Mouse (Mus musculus): ENCODE measurements around the gene Vps25. TPM values are rescaled to one million over a fixed set of nuclear protein-coding genes. Genes with fewer than 3 reads are reported as not detected.

The Vps25 gene
- total RNA-seq, 2 experiments from 2014 or later, result 89.3 to 113 TPM

DNA sequence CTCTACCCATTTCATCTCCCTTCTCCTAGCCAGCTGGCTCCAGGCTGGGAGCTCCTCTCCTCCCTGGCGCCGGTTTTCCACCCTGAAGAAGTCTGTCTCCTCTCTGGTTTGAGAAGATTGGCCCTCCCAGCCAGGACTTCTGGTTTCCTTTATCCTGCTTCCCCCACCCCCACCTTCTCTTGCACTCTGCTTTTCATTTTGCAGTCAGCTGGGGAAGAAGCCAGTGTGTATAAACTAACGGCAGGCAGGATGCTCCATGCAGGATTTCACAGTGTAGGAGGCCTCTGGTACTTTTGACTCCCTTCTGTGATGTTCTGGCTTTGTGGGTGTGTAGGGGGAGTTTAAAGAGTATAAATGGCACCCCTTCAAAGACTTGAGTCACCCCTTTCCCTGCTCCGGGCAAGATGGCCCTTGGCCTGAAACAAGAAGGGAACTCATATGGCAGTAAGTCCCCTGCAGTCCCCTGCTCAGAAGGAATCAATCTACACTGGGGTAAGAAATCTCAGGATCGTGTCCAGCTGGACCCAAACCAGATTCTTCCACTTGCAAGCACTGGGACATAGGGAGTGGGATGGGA is 15.3 kb upstream of the Vps25 start:
- DNase-seq (ENCODE audit: low spot score in 2 of 2), result peak in 1 of 2 experiments; percentile 25

DNA sequence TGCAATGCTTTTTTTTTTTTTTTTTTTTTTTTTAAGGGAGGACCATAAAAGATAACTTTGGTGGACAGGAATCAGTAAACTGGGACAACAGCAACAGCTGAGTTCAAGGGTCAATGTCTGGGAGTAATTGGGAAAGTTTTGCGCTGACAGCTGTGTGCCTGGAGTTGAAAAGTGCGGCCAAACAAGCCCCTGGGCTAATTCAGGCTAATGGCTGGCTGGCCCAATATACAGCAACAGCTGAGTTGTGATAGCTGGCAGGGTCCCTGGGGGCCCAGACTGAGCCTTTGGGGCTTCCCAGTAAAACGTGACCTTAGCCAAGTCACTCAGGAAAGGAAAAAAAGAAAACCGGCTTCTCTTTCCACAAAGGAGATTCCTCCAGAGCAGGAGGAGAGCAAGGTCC is 8.4 kb upstream of the Vps25 start:
- no peak for DNase-seq (ENCODE audit: low spot score in 2 of 2)

DNA sequence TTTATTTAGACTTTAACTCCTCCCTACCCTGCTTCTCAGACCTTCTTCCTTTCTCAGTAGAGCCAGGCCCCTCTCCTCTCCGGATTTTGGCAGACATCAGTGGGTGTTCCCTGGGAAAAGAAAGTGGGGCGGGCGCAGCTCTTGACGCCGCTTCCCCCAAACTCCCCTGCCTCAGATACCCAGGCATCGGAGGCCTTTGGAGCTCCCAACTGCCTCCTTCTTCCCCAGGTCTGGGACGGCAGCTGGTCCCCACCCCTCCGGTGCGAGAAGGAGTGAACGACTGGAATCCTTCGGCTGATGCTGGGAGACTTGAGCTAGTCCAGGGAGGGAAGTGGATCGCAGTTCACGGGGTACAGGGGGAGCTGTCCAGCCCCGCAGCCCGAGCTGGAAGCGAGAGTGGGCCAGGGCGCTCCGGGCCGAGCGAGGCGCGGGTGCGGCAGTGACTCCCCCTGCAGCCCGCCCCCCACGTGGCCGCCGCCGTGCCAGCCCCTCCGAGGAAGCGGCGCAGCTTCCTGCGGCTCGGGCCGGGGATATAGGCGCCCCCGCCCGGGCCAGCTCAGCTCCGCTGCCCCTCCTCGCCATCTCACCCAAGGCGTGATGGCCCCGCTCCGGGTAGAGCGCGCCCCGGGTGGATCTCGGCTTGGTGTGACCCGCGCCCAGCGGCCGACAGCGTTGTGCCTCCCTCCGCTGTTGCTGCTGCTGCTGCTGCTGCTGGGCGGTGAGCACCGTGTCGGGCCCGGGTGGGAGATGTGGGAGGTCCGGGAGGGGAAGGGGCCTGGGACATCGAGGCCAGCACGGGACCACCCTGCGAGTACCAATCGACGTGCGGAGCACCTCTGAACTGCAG is 7.4 kb upstream of the Vps25 start, which contains the start of gene Ramp2:
Ramp2 (plus strand) TSS at position 174 of the 847 bp plus-strand sequence.
- peak in 1 of 2 experiments; percentile 63 for DNase-seq (ENCODE audit: low spot score in 2 of 2)

DNA sequence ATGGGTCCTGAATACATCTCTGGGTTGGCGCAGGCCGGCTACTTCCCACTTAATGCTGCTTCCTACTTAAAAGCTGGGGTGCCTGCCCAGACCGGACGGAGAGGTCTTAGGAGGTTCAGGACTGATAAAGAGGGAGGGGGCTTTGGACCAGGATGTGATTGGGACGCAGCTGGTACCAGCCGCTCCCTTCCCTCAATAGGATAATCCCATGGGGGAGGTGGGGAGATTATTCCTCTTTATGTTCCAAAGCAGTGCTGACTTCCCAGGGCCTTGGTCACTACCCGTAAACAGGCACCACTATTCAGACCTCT is 6.8 kb upstream of the Vps25 start:
- no peak for DNase-seq (ENCODE audit: low spot score in 2 of 2)

DNA sequence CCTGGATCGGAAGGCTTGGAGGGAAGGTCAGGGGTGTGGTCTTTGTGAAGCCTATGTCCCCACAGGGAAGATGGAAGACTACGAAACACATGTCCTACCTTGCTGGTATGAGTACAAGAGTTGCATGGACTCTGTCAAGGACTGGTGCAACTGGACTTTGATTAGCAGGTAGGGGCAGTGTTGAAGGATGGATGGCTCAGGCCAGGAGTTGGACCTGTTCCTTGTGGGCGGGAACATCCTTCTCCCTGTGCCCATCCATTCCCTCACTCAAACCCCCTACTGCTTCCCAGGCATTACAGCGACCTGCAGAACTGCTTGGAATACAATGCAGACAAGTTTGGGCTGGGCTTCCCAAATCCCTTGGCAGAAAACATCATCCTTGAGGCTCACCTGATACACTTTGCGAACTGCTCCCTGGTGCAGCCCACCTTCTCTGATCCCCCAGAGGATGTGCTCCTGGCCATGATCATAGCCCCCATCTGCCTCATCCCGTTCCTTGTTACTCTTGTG is 5.9 kb upstream of the Vps25 start:
- no peak for DNase-seq (ENCODE audit: low spot score in 2 of 2)

DNA sequence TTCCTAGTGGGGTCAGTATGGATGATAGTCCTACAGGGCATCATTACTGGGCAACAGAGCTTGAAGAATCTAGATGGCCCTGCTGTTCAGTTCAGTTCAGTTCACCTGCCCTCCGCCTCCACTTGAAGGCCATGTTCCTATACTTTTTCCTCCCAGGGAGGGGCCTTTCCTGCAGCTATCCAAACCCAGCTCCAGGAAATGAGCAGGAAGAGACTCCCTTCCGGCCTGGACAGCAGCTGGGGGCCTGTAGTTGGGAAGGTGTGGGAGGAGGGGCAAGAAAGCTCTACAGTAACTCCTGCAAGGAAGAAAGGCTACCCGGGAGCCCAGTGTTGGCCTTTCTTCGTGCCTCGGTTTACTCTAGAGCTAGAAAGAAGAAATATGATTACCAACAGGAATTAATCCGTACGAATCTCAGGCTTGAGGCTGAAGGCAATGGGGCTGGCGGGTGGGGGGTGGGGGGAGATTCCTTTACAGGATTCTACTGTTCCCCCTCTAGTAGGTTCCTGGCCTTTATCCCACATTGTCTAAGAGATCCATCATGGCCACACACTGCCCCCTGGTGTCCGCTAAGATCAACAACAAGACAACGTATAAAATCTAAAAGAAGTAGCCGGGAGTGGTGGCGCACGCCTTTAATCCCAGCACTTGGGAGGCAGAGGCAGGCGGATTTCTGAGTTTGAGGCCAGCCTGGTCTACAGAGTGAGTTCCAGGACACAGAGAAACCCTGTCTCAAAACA is 5.1 kb upstream of the Vps25 start:
- DNase-seq (ENCODE audit: low spot score in 2 of 2), result peak; percentile 58 to 72

DNA sequence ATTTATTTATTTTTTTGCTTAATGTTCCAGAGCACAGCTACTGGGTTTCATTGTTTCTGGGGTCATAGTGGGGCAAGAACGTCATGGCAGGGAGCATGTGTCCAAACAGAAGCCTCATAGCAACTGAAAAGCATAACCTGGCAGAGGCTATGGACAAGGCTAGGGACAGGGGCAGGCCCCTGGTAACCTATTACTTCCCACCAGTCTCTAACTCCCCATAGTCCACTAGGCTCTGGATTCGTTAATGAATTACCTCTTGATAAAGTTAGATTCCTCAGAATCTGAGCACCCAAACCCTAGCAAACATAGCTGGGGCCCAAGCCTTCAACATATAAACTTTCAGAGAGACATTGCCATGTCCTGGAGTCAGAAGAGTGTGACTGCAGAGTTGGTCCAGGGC is 2.5 kb upstream of the Vps25 start:
- DNase-seq (ENCODE audit: low spot score in 2 of 2), result no peak

DNA sequence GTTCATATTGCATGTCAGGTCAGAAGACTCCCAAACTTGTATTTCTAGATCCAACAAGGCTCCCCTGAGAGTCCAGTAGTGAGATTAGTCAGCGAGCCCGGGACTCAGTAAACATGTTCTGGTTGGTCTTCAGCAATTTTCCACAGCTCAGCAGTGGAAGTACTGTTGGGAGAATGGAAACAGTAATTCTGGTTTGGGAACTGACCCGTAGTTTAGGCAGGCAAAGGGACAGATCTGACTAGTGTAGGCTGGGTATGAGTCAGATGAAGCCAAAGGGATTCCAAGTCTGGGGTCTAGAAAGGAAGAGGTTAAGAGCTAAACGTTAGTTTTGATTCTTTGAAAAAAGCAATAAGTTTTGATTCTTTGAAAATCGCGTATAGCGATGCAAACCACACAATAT is 566 bp upstream of the Vps25 start:
- DNase-seq (ENCODE audit: low spot score in 2 of 2), result no peak

DNA sequence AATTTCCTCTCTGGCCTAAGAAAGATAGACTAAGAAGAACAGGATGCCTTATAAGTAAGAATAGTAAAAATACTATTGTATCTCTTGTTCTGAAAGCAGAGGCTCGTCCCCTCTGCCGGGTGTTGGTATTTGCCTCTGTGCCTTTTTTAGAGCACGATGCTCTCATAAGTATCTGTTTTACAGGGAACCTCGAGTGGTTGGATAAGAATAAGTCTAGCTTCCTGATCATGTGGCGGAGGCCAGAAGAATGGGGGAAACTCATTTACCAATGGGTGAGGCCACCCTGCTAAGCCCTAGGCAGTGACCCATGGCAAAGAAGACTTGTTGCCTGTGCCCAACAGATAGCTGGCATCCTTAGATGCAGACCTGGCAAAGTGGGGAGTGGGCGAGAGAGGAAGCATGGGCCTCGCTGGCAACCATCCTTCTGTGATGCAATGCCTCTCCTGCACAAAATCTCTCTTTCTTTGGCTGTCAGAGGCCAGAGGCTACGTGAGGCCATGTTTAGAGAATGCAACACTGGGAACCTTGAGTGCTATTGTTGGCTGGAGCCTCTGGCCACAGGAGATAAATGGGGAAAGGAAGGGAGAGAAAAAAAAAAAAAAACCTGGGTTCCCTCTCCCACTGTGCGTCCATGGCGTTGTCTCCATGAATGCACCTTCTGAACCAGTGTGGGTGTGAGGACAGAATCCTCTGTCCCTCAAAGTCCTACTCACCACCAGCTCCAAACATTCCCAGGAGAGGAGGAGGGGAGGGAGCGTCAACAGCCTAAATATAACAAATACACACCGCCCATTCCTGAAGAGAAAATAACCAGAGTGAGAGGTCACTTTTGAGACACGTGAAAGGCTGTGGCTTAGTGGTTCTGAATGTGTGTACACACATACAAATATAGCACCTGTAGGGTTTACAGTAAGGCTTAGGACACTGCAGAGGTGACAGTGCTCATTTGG is 2.6 kb downstream of the Vps25 start:
- no peak for DNase-seq (ENCODE audit: low spot score in 2 of 2)

DNA sequence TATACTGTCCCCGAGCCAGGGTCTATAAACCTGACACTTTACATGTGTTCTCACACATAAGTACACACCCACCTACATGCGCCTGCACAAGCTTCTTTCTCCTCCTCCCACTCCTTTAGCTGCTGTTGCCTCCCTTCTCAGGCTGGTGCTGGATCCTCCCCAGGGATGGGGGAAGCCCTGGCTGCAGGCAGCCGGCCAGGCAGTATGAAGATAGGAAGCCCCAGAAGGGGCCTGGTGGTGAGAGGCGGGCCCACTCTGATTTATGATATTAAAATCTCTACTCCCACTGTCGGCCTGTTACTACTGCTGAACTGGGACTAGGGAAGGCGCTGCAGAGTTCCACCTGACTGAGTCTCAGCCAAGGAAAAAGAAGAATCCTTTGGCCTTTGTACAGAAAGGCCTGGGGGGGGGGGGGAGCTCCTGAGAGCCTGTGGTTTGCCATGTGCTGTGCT is 5.8 kb downstream of the Vps25 start:
- DNase-seq (ENCODE audit: low spot score in 2 of 2), result no peak

DNA sequence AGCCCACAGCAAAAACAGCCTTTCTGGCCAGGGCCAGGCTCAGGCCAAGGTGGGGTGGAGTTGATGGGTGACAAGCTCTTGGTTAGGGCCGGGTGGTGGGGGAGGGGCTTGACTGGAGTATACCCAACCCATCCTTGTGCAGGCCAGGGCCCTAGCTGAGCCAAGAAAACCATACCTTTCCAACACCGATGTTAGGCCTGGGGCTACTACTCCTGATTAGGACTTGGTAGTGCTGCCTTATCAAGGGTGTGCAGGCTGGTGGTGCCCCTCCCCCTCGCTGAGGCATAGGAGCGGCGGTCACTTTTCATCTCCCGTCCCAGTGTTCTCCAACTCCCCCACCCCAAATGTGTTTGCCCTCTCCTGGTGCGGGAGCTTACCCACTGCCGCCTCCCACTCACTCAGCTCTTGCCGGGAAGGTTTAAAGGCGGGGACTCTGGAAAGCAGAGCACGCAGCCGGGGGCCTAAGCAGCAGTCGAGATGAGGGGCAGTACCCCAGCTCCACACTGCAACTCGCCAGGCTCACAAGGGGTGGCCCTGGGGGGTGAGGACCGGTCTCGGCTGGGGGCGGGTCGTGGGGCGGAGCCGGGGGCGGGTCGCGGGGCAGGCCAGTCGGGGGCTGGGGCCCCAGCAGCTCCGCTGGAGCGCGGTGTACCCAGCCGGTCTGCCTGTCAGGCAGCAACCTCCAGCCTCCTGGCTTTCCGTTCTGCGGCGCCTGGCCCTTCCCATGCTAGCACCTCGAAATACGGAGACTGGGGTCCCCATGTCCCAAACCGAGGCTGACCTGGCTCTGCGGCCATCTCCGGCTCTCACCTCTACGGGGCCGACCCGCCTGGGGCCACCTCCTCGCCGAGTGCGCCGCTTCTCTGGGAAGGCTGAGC is 6.7 kb downstream of the Vps25 start, which contains the start of gene Wnk4:
Wnk4 (plus strand) TSS at position 620 of the 878 bp plus-strand sequence.
- peak; percentile 56 to 59 for DNase-seq (ENCODE audit: low spot score in 2 of 2)

DNA sequence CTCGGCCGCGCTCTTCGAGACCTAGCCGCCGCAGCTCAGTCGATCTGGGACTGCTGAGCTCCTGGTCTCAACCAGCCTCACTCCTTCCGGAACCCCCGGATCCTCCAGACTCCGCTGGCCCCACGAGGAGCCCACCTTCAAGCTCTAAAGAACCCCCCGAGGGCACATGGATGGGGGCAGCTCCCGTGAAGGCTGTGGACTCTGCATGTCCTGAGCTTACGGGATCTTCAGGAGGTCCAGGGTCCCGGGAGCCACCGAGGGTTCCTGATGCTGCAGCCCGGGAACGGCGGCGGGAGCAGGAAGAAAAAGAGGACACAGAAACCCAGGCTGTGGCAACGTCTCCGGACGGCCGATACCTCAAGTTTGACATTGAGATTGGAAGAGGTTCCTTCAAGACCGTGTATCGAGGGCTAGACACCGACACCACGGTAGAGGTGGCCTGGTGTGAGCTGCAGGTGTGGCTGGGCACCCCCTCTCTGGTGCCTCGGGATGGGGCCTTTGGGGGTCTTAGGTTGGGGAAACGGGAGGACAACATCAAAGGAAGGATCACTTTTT is 7.4 kb downstream of the Vps25 start:
- no peak for DNase-seq (ENCODE audit: low spot score in 2 of 2)

DNA sequence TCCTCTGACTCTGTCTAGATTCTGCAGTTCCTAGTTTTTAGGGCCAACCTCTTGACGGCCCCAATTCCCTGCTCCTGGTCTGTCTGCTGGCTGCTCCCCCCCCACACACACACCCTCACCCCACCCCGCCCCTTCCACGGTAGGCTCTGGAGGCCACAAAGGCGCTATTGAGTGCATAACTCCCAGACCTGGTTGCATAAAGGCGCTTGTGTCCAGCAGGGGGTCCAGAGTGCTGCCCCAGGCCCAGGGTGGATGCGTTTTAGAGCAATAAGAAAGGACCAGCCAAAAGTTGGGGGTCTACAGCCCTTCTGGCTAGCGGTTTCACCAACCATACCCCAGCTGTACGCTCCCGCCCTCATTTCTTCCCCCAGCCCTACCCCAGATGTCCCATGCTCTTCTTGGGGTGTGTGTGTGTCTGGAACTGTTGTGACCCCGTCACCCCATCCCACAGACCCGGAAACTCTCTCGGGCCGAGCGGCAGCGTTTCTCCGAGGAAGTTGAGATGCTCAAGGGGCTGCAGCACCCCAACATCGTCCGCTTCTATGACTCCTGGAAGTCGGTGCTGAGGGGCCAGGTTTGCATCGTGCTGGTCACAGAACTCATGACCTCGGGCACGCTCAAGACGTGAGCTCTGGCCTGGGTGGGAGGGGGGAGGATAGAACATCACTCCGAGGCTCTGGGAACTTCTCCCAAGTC is 8.9 kb downstream of the Vps25 start:
- DNase-seq (ENCODE audit: low spot score in 2 of 2), result no peak

DNA sequence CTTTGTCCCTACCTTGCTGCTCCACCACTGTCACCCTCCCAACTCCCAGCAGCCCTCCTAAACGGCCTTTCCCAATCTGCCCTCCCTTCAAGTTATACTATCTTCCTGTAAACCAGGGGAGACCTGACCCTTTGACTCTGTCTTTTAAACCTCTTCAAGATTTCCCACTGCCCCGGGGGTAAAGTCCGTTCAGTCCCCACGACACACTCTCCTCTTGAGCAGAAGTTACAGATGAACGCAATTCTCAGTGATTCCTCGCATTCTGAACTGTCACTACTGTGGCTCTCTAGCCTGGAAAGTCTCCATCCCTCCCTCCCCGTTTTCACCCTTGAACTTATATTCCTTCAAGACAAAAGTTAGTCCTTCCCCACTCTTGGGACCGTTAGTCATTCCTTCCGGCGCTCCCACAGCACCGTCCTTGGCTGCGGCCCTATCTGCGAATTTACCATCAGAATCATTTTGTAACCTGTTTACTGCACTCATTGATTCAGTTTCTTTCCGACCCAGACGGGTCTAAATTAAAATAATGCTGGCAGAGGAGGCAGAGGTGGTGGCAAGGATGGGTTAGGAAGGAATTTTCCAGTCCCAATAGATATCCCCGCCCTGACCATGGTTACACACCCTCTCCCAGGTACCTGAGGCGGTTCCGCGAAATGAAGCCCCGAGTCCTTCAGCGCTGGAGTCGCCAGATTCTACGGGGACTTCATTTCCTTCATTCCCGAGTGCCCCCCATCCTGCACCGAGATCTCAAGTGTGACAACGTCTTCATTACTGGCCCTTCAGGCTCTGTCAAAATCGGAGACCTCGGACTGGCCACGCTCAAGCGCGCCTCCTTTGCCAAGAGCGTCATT is 9.9 kb downstream of the Vps25 start:
- DNase-seq (ENCODE audit: low spot score in 2 of 2), result no peak

DNA sequence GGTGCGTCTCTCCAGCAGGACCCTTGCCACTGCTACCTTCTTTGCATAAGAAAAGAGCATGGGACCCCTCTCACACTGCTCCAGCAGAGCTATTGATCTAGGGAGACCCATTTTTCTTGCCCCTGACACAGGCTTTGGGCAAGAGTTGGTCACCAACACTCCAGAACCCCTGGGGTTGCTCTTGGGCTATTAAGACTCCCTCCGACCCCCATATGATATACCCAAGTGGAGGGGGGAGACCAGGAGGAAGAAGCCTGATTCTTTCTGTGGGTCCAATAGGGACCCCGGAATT is 10.4 kb downstream of the Vps25 start:
- no peak for DNase-seq (ENCODE audit: low spot score in 2 of 2)

DNA sequence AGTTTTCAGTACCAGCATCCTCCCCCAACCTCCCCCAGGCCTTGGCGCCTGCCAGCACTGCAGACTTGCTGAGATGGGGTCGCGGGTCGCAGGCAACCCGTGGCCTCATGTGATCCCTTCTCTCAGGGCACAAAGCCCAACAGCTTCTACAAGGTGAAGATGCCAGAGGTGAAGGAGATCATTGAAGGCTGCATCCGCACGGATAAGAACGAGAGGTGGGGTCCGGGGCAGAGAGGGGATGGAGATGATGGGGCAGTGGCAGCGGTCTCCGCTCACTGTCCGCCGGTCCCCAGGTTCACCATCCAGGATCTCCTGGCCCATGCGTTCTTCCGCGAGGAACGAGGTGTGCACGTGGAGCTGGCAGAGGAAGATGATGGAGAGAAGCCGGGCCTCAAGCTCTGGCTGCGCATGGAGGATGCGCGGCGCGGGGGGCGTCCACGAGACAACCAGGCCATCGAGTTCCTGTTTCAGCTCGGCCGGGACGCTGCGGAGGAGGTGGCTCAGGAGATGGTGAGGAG is 11.5 kb downstream of the Vps25 start:
- no peak for DNase-seq (ENCODE audit: low spot score in 2 of 2)

DNA sequence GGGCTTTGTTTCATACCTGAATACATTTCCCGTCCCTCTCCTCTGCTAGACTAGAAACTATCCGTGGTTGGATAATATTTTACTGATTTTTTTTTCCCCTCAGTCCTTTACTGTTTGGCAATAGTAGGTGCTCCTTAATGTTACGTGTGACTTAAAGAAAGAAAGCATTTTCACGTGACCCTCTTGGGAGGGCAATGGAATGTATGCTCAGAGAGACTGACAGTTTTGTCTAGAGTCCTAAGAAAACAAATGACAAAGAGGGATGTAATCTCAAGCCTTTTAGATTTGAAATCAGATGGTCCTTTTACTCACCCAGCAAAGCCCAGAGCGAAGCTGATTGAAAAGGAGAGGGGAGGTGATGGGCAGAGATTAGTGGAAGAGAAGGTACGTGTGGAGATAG is 12.4 kb downstream of the Vps25 start:
- no peak for DNase-seq (ENCODE audit: low spot score in 2 of 2)
